Mouse (Mus musculus): ENCODE measurements at regions not wholly inside any gene's neighbourhood (a gene's known extent, or its start where the extent isn't known, plus 50 kb on each side); places are given as distances from the start of the nearest gene placed in this dataset.
A peak's percentile ranks its signal among the peaks of the same experiment; 100 is the strongest.

- no peak for DNase-seq (ENCODE audit: extremely low spot score, low read depth, low spot score)
Measured at GRCm38 (mm10) chr8:127885211-127885610, 473.2 kb upstream of the Nrp1 start.

- no peak for DNase-seq (ENCODE audit: extremely low spot score, low read depth, low spot score)
Measured at GRCm38 (mm10) chr8:127885831-127886230, 472.6 kb upstream of the Nrp1 start.

DNA sequence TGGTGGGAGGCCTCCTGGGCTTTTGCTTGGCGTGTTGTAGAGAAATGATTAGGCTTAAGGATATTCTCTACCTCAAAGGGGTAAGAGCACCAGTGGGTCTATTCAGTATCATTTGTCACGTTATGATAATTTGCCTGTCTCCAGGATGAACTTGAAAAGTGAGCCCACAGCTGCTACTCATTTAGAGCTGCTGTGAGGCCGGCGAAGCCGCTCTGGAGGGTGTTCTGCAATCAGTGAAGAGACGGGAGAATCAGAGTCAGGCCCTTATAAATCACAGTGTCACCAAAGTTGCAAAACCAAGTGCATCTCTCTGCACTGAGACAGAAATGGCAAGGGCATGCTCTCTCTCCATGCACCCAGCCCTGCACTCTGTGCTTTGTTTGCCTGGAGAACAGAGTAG, 467.7 kb upstream of the Nrp1 start:
- no peak for DNase-seq (ENCODE audit: extremely low spot score, low read depth, low spot score)

- no peak for DNase-seq (ENCODE audit: extremely low spot score, low read depth, low spot score)
Measured at GRCm38 (mm10) chr8:127894284-127894683, 464.1 kb upstream of the Nrp1 start.

DNA sequence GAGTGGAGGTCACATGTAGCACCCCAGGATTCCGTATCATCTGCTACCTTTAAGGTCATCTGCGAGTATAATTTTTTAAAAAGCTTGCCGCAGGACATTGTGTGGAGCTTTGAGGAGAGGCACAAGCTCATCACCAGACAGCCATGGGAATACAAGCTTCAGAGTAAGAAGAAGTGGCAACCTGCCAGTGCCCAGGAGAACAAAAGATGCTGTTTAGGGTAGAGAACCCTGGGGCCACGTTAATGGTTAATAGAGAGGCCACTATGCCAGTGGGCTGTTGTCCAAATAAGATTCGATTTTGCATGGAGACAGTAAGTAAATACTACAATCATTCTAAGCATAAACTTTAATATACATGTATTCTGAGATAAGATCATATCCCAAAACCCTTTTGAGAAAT, 450.0 kb upstream of the Nrp1 start:
- DNase-seq (ENCODE audit: extremely low spot score, low read depth, low spot score) = no peak

DNA sequence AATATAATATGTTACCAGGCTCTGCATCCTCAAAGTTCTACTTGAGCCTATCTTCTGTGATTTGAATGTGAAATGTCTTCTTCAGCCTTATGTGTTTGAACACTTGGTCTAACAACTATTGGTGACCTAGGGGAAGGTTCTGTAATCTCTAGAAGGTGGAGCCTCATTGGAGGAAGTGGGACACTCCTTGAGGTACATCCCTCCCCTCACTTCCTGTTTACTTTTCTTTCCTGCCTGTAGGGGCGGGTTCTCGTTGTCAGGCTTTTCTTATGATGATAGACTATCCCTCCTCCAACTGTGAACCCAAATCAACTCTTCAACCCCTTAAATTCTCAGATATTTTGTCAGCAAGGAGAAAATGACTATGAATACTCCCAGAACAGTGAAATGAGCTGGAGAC, 448.8 kb upstream of the Nrp1 start:
- DNase-seq (ENCODE audit: extremely low spot score, low read depth, low spot score) = no peak

- no peak for DNase-seq (ENCODE audit: extremely low spot score, low read depth, low spot score)
Measured at GRCm38 (mm10) chr8:127914086-127914485, 444.3 kb upstream of the Nrp1 start.

GRCm38 (mm10) chr8:127914914-127915313, 443.5 kb upstream of the Nrp1 start:
- no peak for DNase-seq (ENCODE audit: extremely low spot score, low read depth, low spot score)

DNA sequence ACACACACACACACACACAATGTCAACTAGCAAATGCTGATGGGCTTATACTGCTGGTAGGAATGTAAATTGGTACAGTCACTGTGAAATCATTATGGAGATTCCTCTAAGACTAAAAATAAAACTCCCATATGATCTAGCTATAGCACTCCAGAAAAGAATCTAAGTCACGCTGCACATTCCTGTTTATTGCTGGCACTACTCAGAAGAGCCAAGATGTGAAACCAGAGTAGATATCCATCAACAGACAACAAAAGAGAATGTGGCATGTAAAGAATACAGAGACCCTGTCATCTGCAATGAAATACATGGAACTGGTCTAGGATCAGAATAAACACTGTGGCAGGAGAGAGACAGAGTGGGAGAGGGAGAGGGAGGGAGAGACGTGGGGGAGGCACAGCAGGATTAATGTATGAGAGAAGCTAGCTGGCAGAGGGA, 442.8 kb upstream of the Nrp1 start:
- DNase-seq (ENCODE audit: extremely low spot score, low read depth, low spot score) = no peak

- no peak for DNase-seq (ENCODE audit: extremely low spot score, low read depth, low spot score)
Measured at GRCm38 (mm10) chr8:127921925-127922324, 436.5 kb upstream of the Nrp1 start.

DNA sequence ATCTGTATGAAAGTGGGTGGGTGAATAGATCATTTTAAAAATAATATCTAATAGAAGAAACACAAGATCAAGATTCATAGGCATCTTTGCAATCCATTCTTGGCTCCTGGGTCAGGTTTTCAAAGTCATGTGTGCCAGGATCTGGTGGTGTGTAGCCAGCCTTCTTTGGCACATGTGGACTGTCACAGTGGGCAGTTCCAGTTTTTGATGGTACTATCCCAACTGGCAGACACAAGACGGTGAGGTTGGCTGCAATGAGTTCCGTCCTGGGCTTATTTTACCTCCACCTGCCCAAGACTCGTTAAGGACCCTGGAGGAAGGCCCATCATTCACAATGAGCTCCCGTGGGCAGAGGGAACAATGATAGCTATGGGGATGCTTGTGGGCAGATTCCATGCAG, 435.1 kb upstream of the Nrp1 start:
- DNase-seq (ENCODE audit: extremely low spot score, low read depth, low spot score) = no peak

DNA sequence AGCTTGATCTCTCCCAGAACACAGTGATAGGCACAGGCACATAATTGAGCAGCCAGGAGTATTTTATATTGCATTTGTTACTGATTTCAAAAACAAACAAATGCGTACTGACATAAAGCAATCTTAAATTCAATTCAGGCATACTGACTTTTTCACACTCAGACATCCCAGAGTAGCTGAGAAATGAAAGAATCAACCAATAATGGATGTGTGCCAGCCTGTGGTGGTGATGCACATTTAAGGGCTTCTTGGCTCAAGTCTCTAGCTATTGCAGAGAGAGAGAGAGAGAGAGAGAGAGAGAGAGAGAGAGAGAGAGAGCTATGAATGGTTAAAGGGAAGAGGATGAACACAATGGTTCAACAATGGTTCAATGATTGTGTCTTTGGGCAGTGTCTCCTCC, 426.1 kb upstream of the Nrp1 start:
- DNase-seq (ENCODE audit: extremely low spot score, low read depth, low spot score) = no peak

- DNase-seq (ENCODE audit: extremely low spot score, low read depth, low spot score) = no peak
Measured at GRCm38 (mm10) chr8:127936792-127937435, 421.5 kb upstream of the Nrp1 start.

DNA sequence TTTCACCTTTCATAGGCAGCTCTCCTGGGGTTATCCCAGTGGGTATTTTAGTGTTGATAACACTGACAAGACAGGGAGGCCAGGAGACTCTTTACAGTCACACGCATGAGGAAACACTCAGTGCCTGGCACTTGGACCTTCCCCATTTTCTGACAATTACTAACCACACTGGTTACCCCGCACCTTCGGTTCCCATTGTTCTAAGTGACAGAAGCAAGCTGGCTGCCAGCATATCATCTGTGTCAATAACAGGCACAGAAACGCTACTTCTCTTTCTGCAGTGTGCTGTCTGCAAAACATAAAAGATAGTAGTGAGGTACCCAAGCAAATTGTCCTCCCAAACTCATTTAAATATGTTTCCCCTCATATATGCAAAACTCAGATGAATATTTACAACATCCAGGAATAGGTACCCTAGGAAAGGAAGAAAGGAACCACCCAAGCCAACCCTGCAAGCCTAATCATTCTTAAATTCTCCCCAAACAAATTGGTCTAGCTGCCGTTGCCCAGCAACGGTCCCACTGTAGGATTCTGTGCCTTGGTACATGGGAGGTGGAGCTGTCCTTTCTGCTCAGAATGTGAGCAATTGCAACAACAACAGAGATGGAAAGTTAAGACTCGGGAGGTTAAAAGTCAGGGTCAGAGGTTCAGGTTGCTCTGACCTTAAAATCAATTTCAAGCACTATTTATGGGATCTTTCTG, 419.0 kb upstream of the Nrp1 start:
- peak; percentile 12 for DNase-seq (ENCODE audit: extremely low spot score, low read depth, low spot score)

DNA sequence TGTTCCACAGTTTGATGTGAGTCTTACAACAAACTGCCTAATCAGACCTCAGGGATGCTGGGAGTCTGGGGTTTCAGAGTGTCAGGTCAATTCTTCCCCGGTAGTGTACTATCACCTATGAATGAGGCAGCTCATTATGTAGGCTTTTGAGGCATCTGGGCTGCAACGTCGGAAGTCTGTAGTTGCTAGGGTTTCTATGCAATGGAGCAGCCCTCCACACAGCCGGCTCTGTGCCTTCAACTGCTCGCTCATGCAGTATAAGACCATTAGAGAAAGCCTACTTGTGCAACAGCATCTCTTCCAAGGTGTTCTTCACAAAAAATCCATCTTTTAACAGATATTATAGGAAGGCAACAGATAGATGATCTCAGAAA, 418.4 kb upstream of the Nrp1 start:
- no peak for DNase-seq (ENCODE audit: extremely low spot score, low read depth, low spot score)

GRCm38 (mm10) chr8:127942319-127942718, 416.1 kb upstream of the Nrp1 start:
- no peak for DNase-seq (ENCODE audit: extremely low spot score, low read depth, low spot score)

- no peak for DNase-seq (ENCODE audit: extremely low spot score, low read depth, low spot score)
Measured at GRCm38 (mm10) chr8:127944955-127945498, 413.4 kb upstream of the Nrp1 start.

DNA sequence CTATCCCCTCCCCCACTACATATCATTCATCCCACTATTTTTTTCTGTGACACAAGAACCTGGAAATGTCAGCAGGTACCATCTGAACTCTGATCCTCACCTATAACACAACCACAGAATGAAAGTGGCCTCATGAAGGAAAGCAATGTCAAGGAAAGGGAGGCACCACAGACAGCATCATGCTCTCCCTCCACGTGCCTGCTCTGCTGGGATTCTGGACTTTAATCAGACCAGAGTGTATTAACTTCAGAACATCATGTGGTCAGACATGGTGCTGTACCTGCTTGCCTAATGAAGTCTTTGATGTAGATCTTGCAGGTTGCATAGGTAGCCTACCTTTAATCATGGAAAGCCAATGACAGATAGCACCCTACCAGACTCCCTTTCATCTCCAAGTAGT, 400.8 kb upstream of the Nrp1 start:
- DNase-seq (ENCODE audit: extremely low spot score, low read depth, low spot score) = no peak

- no peak for DNase-seq (ENCODE audit: extremely low spot score, low read depth, low spot score)
Measured at GRCm38 (mm10) chr8:127958351-127959044, 399.9 kb upstream of the Nrp1 start.

DNA sequence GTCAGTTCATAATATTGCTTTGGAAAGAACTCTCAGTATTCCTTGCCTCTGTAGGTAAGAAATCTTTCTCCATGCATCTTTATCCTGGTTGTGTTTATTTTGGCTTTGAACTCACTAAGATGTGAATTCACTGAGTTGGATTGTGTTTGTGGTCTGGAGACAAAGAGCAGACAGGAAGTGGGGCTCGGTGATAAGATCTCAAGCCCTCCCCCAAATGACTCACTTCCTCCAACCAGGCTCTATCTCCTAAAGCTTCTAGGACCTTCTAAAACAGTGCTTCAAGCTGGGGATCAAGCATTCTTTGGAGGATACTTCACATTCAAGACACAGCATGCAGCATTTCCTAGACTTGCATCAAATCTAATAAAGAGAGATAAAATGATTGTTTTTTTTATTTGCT, 395.5 kb upstream of the Nrp1 start:
- DNase-seq (ENCODE audit: extremely low spot score, low read depth, low spot score) = no peak

- no peak for DNase-seq (ENCODE audit: extremely low spot score, low read depth, low spot score)
Measured at GRCm38 (mm10) chr8:127963625-127964024, 394.8 kb upstream of the Nrp1 start.

- no peak for DNase-seq (ENCODE audit: extremely low spot score, low read depth, low spot score)
Measured at GRCm38 (mm10) chr8:127964801-127965200, 393.6 kb upstream of the Nrp1 start.

All from hindlimb bud, embryonic 11.5 days (tissue).